Mouse (Mus musculus) bone marrow macrophage, adult 2 months (primary cell): ENCODE measurements around the gene Ubald2.

Experiments used
- CTCF ChIP-seq: IDR thresholded peaks from 2 replicates; pipeline ENCODE4 v1.5.1; 2012; ENCODE audit warnings: low read depth, mild to moderate bottlenecking, low read length, moderate library complexity
- POLR2A ChIP-seq: IDR thresholded peaks from 2 replicates; pipeline ENCODE4 v1.6.1; 2012; ENCODE audit warnings: mild to moderate bottlenecking, low read depth, low read length, borderline replicate concordance

DNA sequence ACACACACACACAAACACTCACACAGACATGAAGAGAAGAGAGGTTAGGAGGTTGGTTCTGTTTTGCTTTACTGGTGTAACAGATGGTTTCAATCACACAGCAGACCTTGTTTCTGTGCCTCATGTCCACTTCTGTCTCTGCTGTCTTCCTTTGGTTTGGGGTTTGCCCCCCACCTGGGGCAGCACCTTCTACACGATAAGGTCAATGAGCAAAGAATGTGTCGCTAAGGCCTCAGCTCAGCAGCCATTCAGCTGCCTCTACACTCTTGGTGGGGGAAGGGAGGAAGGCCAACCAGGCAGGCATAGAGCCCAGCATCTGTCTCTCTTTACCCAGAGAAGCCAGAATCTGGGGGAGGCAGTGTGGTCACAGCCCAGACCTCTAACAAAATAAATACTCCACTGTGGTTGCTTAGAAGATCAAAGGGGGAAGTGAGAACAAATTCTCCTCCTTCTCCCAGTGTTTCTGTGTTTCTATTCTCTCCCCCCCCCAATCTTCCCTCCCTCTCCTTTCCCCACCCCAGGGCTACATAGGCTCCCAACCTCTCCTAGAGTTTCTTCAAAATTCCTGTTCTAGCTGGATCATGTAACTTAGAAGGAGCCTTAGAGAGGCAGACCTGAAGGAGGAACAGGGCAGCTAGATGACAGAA, 15.6 kb upstream of the Ubald2 start:
- TF ChIP-seq CTCF (no peak), POLR2A (no peak)
